Mouse (Mus musculus) liver, embryonic 15.5 days (tissue): ENCODE measurements around the gene Pf4. TPM values are rescaled to one million over a fixed set of nuclear protein-coding genes. Genes with fewer than 3 reads are reported as not detected.

Experiments
- ATAC-seq: fragments of 200-750 bp; cut with Nextera tagmentation; 2 replicates; pipeline ENCODE4 v1.8.0; 2017; ENCODE audit warnings: moderate number of reproducible peaks, mild to moderate bottlenecking, moderate library complexity; ENCODE audit not compliant: insufficient read depth
- H3K27ac ChIP-seq: fragments of 300-500 bp; sonication (generic); replicated peaks from 2 replicates; pipeline ENCODE4 v1.5.1; 2015; ENCODE audit warnings: mild to moderate bottlenecking, inconsistent platforms
- H3K27me3 ChIP-seq: fragments of 300-500 bp; sonication (generic); 2 replicates; pipeline ENCODE4 v1.6.1; 2015; ENCODE audit warnings: mild to moderate bottlenecking, inconsistent platforms
- H3K36me3 ChIP-seq: fragments of 300-500 bp; sonication (generic); replicated peaks from 2 replicates; pipeline ENCODE4 v1.6.1; 2015; ENCODE audit warnings: moderate library complexity, mild to moderate bottlenecking, inconsistent platforms
- H3K4me1 ChIP-seq: fragments of 300-500 bp; sonication (generic); replicated peaks from 2 replicates; pipeline ENCODE4 v1.6.1; 2015; ENCODE audit warnings: inconsistent platforms
- H3K4me2 ChIP-seq: fragments of 300-500 bp; sonication (generic); 2 replicates; pipeline ENCODE4 v1.6.1; 2015; ENCODE audit warnings: moderate library complexity, mild to moderate bottlenecking, inconsistent platforms
- H3K4me3 ChIP-seq: fragments of 300-500 bp; sonication (generic); replicated peaks from 2 replicates; pipeline ENCODE4 v1.5.1; 2015; ENCODE audit warnings: mild to moderate bottlenecking, inconsistent platforms
- H3K9ac ChIP-seq: fragments of 300-500 bp; sonication (generic); 2 replicates; pipeline ENCODE4 v1.6.1; 2015; ENCODE audit warnings: moderate library complexity, mild to moderate bottlenecking, inconsistent platforms
- H3K9me3 ChIP-seq: fragments of 300-500 bp; sonication (generic); replicated peaks from 2 replicates; pipeline ENCODE4 v1.6.1; 2016; ENCODE audit warnings: inconsistent platforms
- WGBS: fragments of 180-500 bp; shearing (Covaris S2); methylation state at CpG from one replicate; pipeline ENCODE4 v1.1.7; 2015; ENCODE audit warnings: mixed read lengths; ENCODE audit not compliant: insufficient replicate concordance; 5-methylcytosine and 5-hydroxymethylcytosine counted together
- polyA plus RNA-seq: library from polyadenylated mRNA; unstranded; fragments of >200 nt; fragmentation: Nextera tagmentation; extraction: Ambion mirVana; gene quantifications from 2 replicates; pipeline ENCODE4 v1.2.1, GENCODE M21; 2015

Pf4 gene
- polyA plus RNA-seq, 1 experiment from 2014 or later: 300 TPM

GRCm38 (mm10) chr5:90761834-90762233, 10.4 kb upstream of the Pf4 start:
- Histone ChIP-seq H3K4me3 (no peak overlapping the region), H3K36me3 (no peaks in the 10 kb centered on the region), H3K9ac (no peak overlapping the region), H3K4me1 (no peaks in the 10 kb centered on the region; the same call in 1 of the 2 replicates), H3K27me3 (peaks cover 17% of the 10 kb centered on the region), H3K4me2 (no peak overlapping the region), H3K27ac (no peak overlapping the region), H3K9me3 (no peaks in the 10 kb centered on the region)
- 61% methylated on average over 3 of the region's 3 CpGs for WGBS
- ATAC-seq: no peak

- H3K36me3 ChIP-seq: no peaks in the 10 kb centered on the region
- peaks cover 9% of the 10 kb centered on the region for H3K27me3 ChIP-seq
- no peak for ATAC-seq
- no peaks in the 10 kb centered on the region for H3K9me3 ChIP-seq
- H3K4me2 ChIP-seq: no peak overlapping the region
- 59% methylated on average over 12 of the region's 12 CpGs for WGBS
- H3K9ac ChIP-seq: no peak overlapping the region
- H3K4me1 ChIP-seq: no peaks in the 10 kb centered on the region; the same call in 1 of the 2 replicates
- H3K27ac ChIP-seq: no peak overlapping the region
- no peak overlapping the region for H3K4me3 ChIP-seq
Observed at GRCm38 (mm10) chr5:90763912-90764665, 8.1 kb upstream of the Pf4 start.

- H3K36me3 ChIP-seq: no peaks in the 10 kb centered on the region
- H3K4me2 ChIP-seq: no peak overlapping the region
- H3K27me3 ChIP-seq: no peaks in the 10 kb centered on the region; the same call in 1 of the 2 replicates
- no peaks in the 10 kb centered on the region for H3K4me1 ChIP-seq
- no peaks in the 10 kb centered on the region for H3K9me3 ChIP-seq
- 58% methylated on average over 8 of the region's 8 CpGs for WGBS
- no peak overlapping the region for H3K27ac ChIP-seq
- ATAC-seq: no peak
- no peak overlapping the region for H3K4me3 ChIP-seq
- H3K9ac ChIP-seq: no peak overlapping the region
Observed at GRCm38 (mm10) chr5:90765821-90766606, 6.2 kb upstream of the Pf4 start.

GRCm38 (mm10) chr5:90768218-90768617, 4.0 kb upstream of the Pf4 start, which contains the start of gene Ppbp:
Gene Ppbp (plus strand): TSS chr5:90768518.
- Histone ChIP-seq H3K4me3 (no peak within 1 kb of the TSS), H3K27ac (no peak within 1 kb of the TSS), H3K4me1 (0 out of 2 replicates have a peak, but pooled peaks cover 3% of the 10 kb centered on the region), H3K9me3 (no peaks in the 10 kb centered on the region), H3K36me3 (no peaks in the 10 kb centered on the region), H3K27me3 (no peaks in the 10 kb centered on the region), H3K9ac (no peak within 1 kb of the TSS), H3K4me2 (no peak within 1 kb of the TSS)
- no peak for ATAC-seq
- 38% methylated on average over 3 of the region's 3 CpGs for WGBS

- Histone ChIP-seq H3K4me3 (no peak overlapping the region), H3K4me1 (0 out of 2 replicates have a peak, but pooled peaks cover 7% of the 10 kb centered on the region), H3K4me2 (no peak overlapping the region), H3K9ac (no peak overlapping the region), H3K9me3 (no peaks in the 10 kb centered on the region), H3K27me3 (no peaks in the 10 kb centered on the region), H3K36me3 (no peaks in the 10 kb centered on the region), H3K27ac (no peak overlapping the region)
- WGBS: 25% methylated on average over 3 of the region's 3 CpGs
- no peak for ATAC-seq
Observed at GRCm38 (mm10) chr5:90771369-90771768, 866 bp upstream of the Pf4 start.

GRCm38 (mm10) chr5:90775562-90775961, 3.3 kb downstream of the Pf4 start:
- no peak overlapping the region for H3K27ac ChIP-seq
- no peaks in the 10 kb centered on the region for H3K36me3 ChIP-seq
- H3K9me3 ChIP-seq: no peaks in the 10 kb centered on the region
- 11% methylated on average over 5 of the region's 5 CpGs for WGBS
- H3K4me2 ChIP-seq: no peak overlapping the region
- H3K9ac ChIP-seq: no peak overlapping the region
- H3K4me3 ChIP-seq: no peak overlapping the region
- H3K27me3 ChIP-seq: no peaks in the 10 kb centered on the region
- peak; percentile 44 for ATAC-seq
- 0 out of 2 replicates have a peak, but pooled peaks cover 7% of the 10 kb centered on the region for H3K4me1 ChIP-seq

GRCm38 (mm10) chr5:90777621-90778020, 5.4 kb downstream of the Pf4 start:
- 71% methylated on average over 10 of the region's 10 CpGs for WGBS
- Histone ChIP-seq H3K36me3 (no peaks in the 10 kb centered on the region), H3K27ac (no peak overlapping the region), H3K4me3 (no peak overlapping the region), H3K9ac (no peak overlapping the region), H3K27me3 (no peaks in the 10 kb centered on the region), H3K4me2 (no peak overlapping the region), H3K9me3 (no peaks in the 10 kb centered on the region), H3K4me1 (0 out of 2 replicates have a peak, but pooled peaks cover 4% of the 10 kb centered on the region)
- no peak for ATAC-seq

GRCm38 (mm10) chr5:90778856-90779255, 6.6 kb downstream of the Pf4 start:
- H3K36me3 ChIP-seq: no peaks in the 10 kb centered on the region
- H3K27ac ChIP-seq: no peak overlapping the region
- H3K9me3 ChIP-seq: no peaks in the 10 kb centered on the region
- ATAC-seq: no peak
- 0 out of 2 replicates have a peak, but pooled peaks cover 4% of the 10 kb centered on the region for H3K4me1 ChIP-seq
- no peak overlapping the region for H3K4me2 ChIP-seq
- no peak overlapping the region for H3K4me3 ChIP-seq
- H3K27me3 ChIP-seq: no peaks in the 10 kb centered on the region
- WGBS: 45% methylated on average over 6 of the region's 6 CpGs
- H3K9ac ChIP-seq: no peak overlapping the region

GRCm38 (mm10) chr5:90783697-90784096, 11.5 kb downstream of the Pf4 start:
- no peak overlapping the region for H3K4me3 ChIP-seq
- no peak overlapping the region for H3K9ac ChIP-seq
- ATAC-seq: no peak
- no peak overlapping the region for H3K4me2 ChIP-seq
- H3K9me3 ChIP-seq: no peaks in the 10 kb centered on the region
- H3K36me3 ChIP-seq: no peaks in the 10 kb centered on the region
- no peaks in the 10 kb centered on the region for H3K27me3 ChIP-seq
- no peak overlapping the region for H3K27ac ChIP-seq
- peaks cover 4% of the 10 kb centered on the region; the same call in 1 of the 2 replicates for H3K4me1 ChIP-seq
- WGBS: 67% methylated on average over 3 of the region's 3 CpGs

GRCm38 (mm10) chr5:90785659-90786588, 13.7 kb downstream of the Pf4 start, which contains the start of gene Cxcl3:
Gene Cxcl3 (plus strand): TSS chr5:90786103.
- Histone ChIP-seq H3K27me3 (no peaks in the 10 kb centered on the region), H3K4me2 (peak within 1 kb of the TSS; percentile 66), H3K9ac (no peak within 1 kb of the TSS), H3K27ac (no peak within 1 kb of the TSS), H3K9me3 (no peaks in the 10 kb centered on the region), H3K4me3 (peak within 1 kb of the TSS; percentile 37), H3K36me3 (no peaks in the 10 kb centered on the region), H3K4me1 (peaks cover 4% of the 10 kb centered on the region; the same call in 1 of the 2 replicates)
- peak; percentile 40; the same call in 1 of the 2 replicates for ATAC-seq
- 15% methylated on average over 26 of the region's 26 CpGs for WGBS
